Mouse (Mus musculus) G1E (cell line): ENCODE results near the gene 4930539E08Rik.

ENCODE experiments used
- CTCF ChIP-seq: IDR thresholded peaks from 2 replicates; pipeline ENCODE4 v1.5.1; 2012; ENCODE audit warnings: low read depth, low read length, inconsistent platforms, mixed read lengths
- GATA1 ChIP-seq: IDR thresholded peaks from 2 replicates; pipeline ENCODE4 v1.6.1; 2012; ENCODE audit warnings: borderline replicate concordance, low read length, inconsistent platforms, mixed read lengths
- GATA2 ChIP-seq: IDR thresholded peaks from 2 replicates; pipeline ENCODE4 v1.6.1; 2012; ENCODE audit warnings: low read depth, low read length, inconsistent platforms, borderline replicate concordance
- TAL1 ChIP-seq: conservative IDR thresholded peaks from 2 replicates; pipeline ENCODE4 v1.6.1; 2012; ENCODE audit warnings: low read depth, low read length, inconsistent platforms, mixed read lengths

- no peak for TF ChIP-seq CTCF
- TF ChIP-seq GATA1, result no peak
- no peak for TF ChIP-seq TAL1
- TF ChIP-seq GATA2, result no peak
These were observed 64.6 kb downstream of the 4930539E08Rik start for GRCm38 (mm10) chr17:28850511-28850910.
